Mouse (Mus musculus): Measurements from ENCODE around the gene Trp53i13.

Trp53i13 gene

GRCm38 (mm10) chr11:77463786-77464185, 52.0 kb downstream of the Trp53i13 start:
- DNase-seq (ENCODE audit: low read depth in 1 of 2, low spot score in 2 of 2), result no peak

GRCm38 (mm10) chr11:77463101-77463445, 52.7 kb downstream of the Trp53i13 start:
- no peak for DNase-seq (ENCODE audit: low read depth in 1 of 2, low spot score in 2 of 2)

DNA sequence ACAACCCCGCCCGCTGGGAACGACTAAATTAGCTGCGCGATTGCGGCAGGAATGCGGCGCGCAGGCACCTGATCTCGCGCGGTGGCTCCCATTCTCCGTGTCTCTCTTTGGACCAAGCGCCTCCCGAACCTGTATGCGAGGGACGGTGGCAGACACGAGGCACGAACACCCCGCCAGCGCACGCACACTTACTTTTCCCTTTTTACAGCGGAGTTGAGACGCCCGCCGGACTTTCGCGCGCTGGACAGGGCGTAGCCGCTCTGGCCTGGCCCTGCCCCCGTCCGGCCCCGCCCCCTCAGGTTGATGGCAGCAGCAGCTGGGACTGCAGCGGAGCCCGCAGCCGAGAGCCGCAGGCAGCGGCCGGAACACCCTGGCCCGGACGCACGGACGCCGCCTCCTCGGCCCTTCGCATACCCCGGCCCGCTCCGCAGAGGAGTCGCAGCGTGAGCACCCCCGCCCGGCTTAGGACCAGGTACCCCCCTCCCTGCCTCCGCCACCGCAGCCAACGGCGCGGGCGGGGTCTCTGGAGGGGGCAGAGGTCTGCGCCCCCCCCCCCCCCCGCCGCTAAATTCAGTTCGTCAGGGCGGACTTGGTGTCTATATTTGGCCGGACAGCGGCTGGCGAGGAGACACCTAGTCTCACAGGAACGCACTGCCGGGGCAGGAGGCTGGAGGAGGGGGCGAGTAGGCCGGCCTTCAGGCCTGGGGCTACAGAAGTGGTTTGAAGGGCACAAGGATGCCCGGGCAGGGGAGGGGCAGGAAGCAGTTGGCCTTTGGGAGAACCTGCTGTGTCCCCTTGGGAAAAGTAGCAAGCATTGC, 53.3 kb downstream of the Trp53i13 start, which contains the start of gene Coro6:
Coro6 (plus strand) TSS at position 129 of the 818 bp plus-strand sequence.
- peak; percentile 11 to 18 for DNase-seq (ENCODE audit: low read depth in 1 of 2, low spot score in 2 of 2)

- DNase-seq (ENCODE audit: low read depth in 1 of 2, low spot score in 2 of 2), result no peak
Observed at GRCm38 (mm10) chr11:77461856-77462255, 53.9 kb downstream of the Trp53i13 start.
